Mouse (Mus musculus): ENCODE measurements at regions not wholly inside any gene's neighbourhood (a gene's known extent, or its start where the extent isn't known, plus 50 kb on each side); places are given as distances from the start of the nearest gene placed in this dataset.

- no peak for TF ChIP-seq GATA1 (IDR thresholded peaks at IDR 0.05; ENCODE audit: borderline replicate concordance, low read length)
- TF ChIP-seq FLI1 (IDR thresholded peaks at IDR 0.05; ENCODE audit: low read length), result no peak
Observed at GRCm38 (mm10) chr6:81782131-81782530, 141.3 kb upstream of the Gcfc2 start.
